Mouse (Mus musculus) liver, embryonic 13.5 days (tissue): ENCODE measurements around the gene Znrf3. TPM values are rescaled to one million over a fixed set of nuclear protein-coding genes. Genes with fewer than 3 reads are reported as not detected.
"Not testable (repeated sequence)": the region's sequence is repeated elsewhere in the genome, so short reads cannot be mapped to it uniquely, and the experiment has no call there.

Source experiments
- ATAC-seq: fragments of 200-750 bp; cut with Nextera tagmentation; 2 replicates; pipeline ENCODE4 v1.8.0; 2017; ENCODE audit warnings: low read depth, mild to moderate bottlenecking, moderate number of reproducible peaks, moderate library complexity
- DNase-seq: peaks from one replicate; pipeline ENCODE4 v3.0.0; 2022
- H3K27ac ChIP-seq: fragments of 300-500 bp; sonication (generic); 2 replicates; pipeline ENCODE4 v1.5.1; 2015; ENCODE audit warnings: moderate library complexity, mild to moderate bottlenecking, inconsistent platforms
- H3K27me3 ChIP-seq: fragments of 300-500 bp; sonication (generic); 2 replicates; pipeline ENCODE4 v1.6.1; 2015; ENCODE audit warnings: mild to moderate bottlenecking, inconsistent platforms
- H3K36me3 ChIP-seq: fragments of 300-500 bp; sonication (generic); 2 replicates; pipeline ENCODE4 v1.6.1; 2015; ENCODE audit warnings: mild to moderate bottlenecking, inconsistent platforms
- H3K4me1 ChIP-seq: fragments of 300-500 bp; sonication (generic); replicated peaks from 2 replicates; pipeline ENCODE4 v1.6.1; 2015; ENCODE audit warnings: inconsistent platforms
- H3K4me2 ChIP-seq: fragments of 300-500 bp; sonication (generic); 2 replicates; pipeline ENCODE4 v1.6.1; 2015; ENCODE audit warnings: inconsistent platforms, mild to moderate bottlenecking, moderate library complexity
- H3K4me3 ChIP-seq: fragments of 300-500 bp; sonication (generic); replicated peaks from 2 replicates; pipeline ENCODE4 v1.5.1; 2015; ENCODE audit warnings: mild to moderate bottlenecking, inconsistent platforms
- H3K9ac ChIP-seq: fragments of 300-500 bp; sonication (generic); 2 replicates; pipeline ENCODE4 v1.6.1; 2015; ENCODE audit warnings: mild to moderate bottlenecking, inconsistent platforms
- H3K9me3 ChIP-seq: fragments of 300-500 bp; sonication (generic); replicated peaks from 2 replicates; pipeline ENCODE4 v1.6.1; 2016; ENCODE audit warnings: inconsistent platforms
- WGBS: fragments of 180-500 bp; shearing (Covaris S2); methylation state at CpG from one replicate; pipeline ENCODE4 v1.1.7; 2015; ENCODE audit not compliant: insufficient replicate concordance; 5-methylcytosine and 5-hydroxymethylcytosine counted together
- polyA plus RNA-seq: library from polyadenylated mRNA; unstranded; fragments of >200 nt; fragmentation: Nextera tagmentation; extraction: Ambion mirVana; gene quantifications from 2 replicates; pipeline ENCODE4 v1.2.1, GENCODE M21; 2015

Gene Znrf3
- polyA plus RNA-seq, 1 experiment from 2014 or later = 4.1 TPM

- not testable (repeated sequence) for ATAC-seq, H3K36me3 ChIP-seq, H3K4me1 ChIP-seq, H3K9me3 ChIP-seq, H3K9ac ChIP-seq, H3K27me3 ChIP-seq, H3K4me3 ChIP-seq, DNase-seq, H3K4me2 ChIP-seq, H3K27ac ChIP-seq
- 80% methylated on average over 2 of the region's 2 CpGs for WGBS
Measured at GRCm38 (mm10) chr11:5475556-5476118, 31.0 kb upstream of the Znrf3 start.

- Histone ChIP-seq H3K27ac (no peak overlapping the region), H3K4me1 (no peaks in the 10 kb centered on the region), H3K36me3 (no peaks in the 10 kb centered on the region), H3K9ac (no peak overlapping the region), H3K4me3 (no peak overlapping the region), H3K4me2 (no peak overlapping the region), H3K27me3 (no peaks in the 10 kb centered on the region), H3K9me3 (no peaks in the 10 kb centered on the region)
- ATAC-seq (no peak), DNase-seq (peak; percentile 27)
- WGBS = 9% methylated on average over 5 of the region's 5 CpGs
Measured at GRCm38 (mm10) chr11:5474130-5474529, 29.5 kb upstream of the Znrf3 start.

DNA sequence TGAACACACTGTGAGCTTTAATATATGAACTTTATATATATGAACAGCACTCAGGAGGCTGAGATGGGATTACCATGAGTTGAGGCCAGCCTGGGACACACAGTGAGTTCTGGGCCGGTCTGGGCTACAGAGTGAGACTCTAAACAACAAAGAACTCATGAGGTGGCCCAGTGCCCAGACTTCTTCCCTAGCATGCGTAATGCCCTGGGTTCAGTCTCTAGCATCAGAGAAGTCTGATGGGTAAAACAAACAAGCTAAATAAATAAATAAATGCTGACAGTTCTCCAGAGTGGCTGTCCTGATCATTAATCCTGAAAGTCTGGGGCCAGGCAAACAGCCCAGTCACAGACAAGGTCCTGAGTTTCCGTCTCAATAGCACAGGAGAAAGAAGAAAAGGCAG is 25.4 kb upstream of the Znrf3 start:
- no peak overlapping the region for H3K27ac ChIP-seq
- 81% methylated on average over 3 of the region's 3 CpGs for WGBS
- no peak overlapping the region for H3K4me2 ChIP-seq
- H3K4me3 ChIP-seq = no peak overlapping the region
- H3K9me3 ChIP-seq = no peaks in the 10 kb centered on the region
- no peaks in the 10 kb centered on the region for H3K4me1 ChIP-seq
- no peak overlapping the region for H3K9ac ChIP-seq
- DNase-seq (no peak), ATAC-seq (no peak)
- no peaks in the 10 kb centered on the region for H3K36me3 ChIP-seq
- H3K27me3 ChIP-seq = no peaks in the 10 kb centered on the region

DNA sequence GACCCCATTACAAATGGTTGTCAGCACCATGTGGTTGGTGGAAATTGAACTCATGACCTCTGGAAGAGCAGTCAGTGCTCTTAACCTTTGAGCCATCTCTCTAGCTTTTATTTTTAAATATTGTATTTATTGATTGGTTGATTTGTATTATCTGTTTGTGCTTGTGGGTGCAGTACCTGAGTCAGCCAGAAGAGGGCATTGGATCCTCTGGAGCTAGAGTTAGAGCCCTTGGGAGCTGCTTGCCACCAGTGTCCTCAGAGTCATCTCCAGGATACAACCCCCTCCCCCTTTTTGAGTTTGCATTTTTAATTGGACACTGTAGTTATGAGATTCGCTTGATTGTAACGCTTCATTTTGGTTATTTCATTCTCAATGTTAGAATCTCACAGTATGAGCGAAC is 24.4 kb upstream of the Znrf3 start:
- H3K4me3 ChIP-seq = no peak overlapping the region
- H3K4me1 ChIP-seq = no peaks in the 10 kb centered on the region
- no peak overlapping the region for H3K27ac ChIP-seq
- ATAC-seq (no peak), DNase-seq (peak; percentile 32)
- H3K4me2 ChIP-seq = no peak overlapping the region
- WGBS = 70% methylated on average over 3 of the region's 3 CpGs
- no peaks in the 10 kb centered on the region for H3K36me3 ChIP-seq
- H3K9me3 ChIP-seq = no peaks in the 10 kb centered on the region
- no peaks in the 10 kb centered on the region for H3K27me3 ChIP-seq
- no peak overlapping the region for H3K9ac ChIP-seq

DNA sequence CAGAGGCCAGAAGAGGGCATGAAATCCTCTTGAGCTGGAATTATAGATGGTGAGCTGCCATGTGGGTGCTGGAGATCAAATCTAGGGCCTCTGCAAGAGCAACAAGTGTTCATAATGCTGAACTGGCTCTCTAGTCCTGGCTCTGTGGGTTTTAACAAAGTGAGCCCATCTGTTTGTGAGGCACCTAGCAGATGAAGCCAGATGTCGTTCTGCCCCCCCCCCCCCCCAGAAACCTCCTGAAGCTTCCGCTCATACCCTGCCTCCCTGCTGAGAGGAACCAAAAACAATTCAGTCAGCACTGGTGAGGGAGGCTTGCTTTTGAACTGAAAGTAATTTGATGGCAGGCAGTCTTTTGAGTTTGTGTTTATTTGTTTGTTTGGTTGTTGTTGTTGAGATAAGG is 23.8 kb upstream of the Znrf3 start:
- H3K9me3 ChIP-seq = no peaks in the 10 kb centered on the region
- ATAC-seq (no peak), DNase-seq (no peak)
- H3K27me3 ChIP-seq = no peaks in the 10 kb centered on the region
- H3K27ac ChIP-seq = no peak overlapping the region
- H3K9ac ChIP-seq = no peak overlapping the region
- H3K4me2 ChIP-seq = no peak overlapping the region
- no peak overlapping the region for H3K4me3 ChIP-seq
- no peaks in the 10 kb centered on the region for H3K4me1 ChIP-seq
- H3K36me3 ChIP-seq = no peaks in the 10 kb centered on the region
- WGBS = 61% methylated on average over 2 of the region's 2 CpGs

GRCm38 (mm10) chr11:5451923-5452322 is 7.3 kb upstream of the Znrf3 start:
- WGBS = 42% methylated on average over 6 of the region's 6 CpGs
- Histone ChIP-seq H3K36me3 (no peaks in the 10 kb centered on the region), H3K9ac (no peak overlapping the region), H3K27ac (peak overlapping the region; percentile 29; the same call in 1 of the 2 replicates), H3K4me2 (no peak overlapping the region), H3K9me3 (no peaks in the 10 kb centered on the region), H3K4me1 (0 out of 2 replicates have a peak, but pooled peaks cover 7% of the 10 kb centered on the region), H3K4me3 (no peak overlapping the region), H3K27me3 (peaks cover 10% of the 10 kb centered on the region)
- no peak for DNase-seq
- peak; percentile 65; the same call in 1 of the 2 replicates for ATAC-seq

DNA sequence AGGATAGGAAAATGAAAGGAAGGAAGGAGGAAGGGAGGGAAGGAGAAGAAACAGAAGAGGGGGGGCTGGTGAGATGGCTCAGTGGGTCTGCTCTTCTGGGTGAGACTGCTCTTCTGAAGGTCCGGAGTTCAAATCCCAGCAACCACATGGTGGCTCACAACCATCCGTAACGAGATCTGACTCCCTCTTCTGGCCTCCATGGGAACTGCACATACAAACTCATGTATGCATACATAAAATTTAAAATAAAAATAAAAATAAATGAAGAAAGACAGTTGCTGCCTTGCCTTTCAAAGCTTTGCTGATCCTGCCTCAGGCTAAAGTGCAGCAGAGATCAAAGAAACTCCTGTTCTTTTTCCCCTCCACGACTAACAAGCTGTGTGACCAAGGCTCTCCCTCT is 6.7 kb upstream of the Znrf3 start:
- WGBS = 48% methylated on average over 4 of the region's 4 CpGs
- Histone ChIP-seq H3K36me3 (no peaks in the 10 kb centered on the region), H3K4me1 (0 out of 2 replicates have a peak, but pooled peaks cover 7% of the 10 kb centered on the region), H3K27ac (no peak overlapping the region), H3K9ac (no peak overlapping the region), H3K4me3 (no peak overlapping the region), H3K27me3 (peaks cover 10% of the 10 kb centered on the region), H3K9me3 (no peaks in the 10 kb centered on the region), H3K4me2 (no peak overlapping the region)
- ATAC-seq = no peak
- no peak for DNase-seq

DNA sequence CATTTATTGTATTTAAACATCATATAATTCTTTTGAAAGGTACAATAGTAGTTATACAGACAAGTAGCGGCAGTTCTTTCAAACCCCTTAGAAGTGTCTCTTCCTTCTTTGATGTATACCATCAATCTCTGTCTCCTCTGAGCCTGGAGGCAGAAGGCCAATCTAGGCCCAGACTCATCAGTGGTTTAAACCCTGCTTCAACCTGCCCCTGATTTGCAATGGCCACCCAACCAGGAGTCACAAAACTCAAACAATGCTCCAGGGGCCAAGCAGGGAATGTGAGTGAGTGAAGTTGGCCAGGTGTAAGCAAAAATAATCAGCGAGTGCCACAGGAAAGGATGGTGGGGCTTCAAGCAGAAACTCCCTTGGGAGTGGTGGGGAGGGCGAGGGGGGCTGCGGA is 6.1 kb upstream of the Znrf3 start:
- ATAC-seq (no peak), DNase-seq (no peak)
- no peak overlapping the region for H3K4me3 ChIP-seq
- no peak overlapping the region for H3K27ac ChIP-seq
- H3K36me3 ChIP-seq = no peaks in the 10 kb centered on the region
- no peaks in the 10 kb centered on the region for H3K9me3 ChIP-seq
- peaks cover 10% of the 10 kb centered on the region; the same call in 1 of the 2 replicates for H3K4me1 ChIP-seq
- WGBS = 70% methylated on average over 4 of the region's 4 CpGs
- H3K27me3 ChIP-seq = peaks cover 12% of the 10 kb centered on the region
- H3K9ac ChIP-seq = no peak overlapping the region
- H3K4me2 ChIP-seq = no peak overlapping the region

DNA sequence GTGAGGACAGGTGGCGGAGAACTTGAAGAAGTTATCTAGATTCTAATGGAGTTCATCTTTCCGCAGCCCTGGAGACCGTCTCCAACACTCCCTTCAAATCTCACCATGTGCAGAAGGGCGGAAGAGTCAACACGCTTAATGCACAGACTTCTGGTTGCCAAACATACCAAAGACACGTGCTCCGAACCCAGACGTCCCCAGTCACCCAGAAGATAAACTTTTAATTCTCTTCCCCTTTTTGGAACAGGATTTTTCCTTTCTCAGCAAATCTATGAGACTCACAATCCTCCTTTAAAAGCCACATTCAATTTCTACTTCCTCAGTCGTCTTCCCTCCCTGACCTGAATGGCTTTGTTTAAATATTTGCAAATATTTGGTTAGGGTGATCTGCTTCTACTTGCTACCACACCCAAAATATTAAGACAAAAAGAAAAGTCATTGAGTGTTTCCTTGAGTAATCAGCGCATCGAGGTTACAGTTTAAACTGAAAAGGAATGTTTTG is 856 bp upstream of the Znrf3 start:
- Histone ChIP-seq H3K4me2 (peak overlapping the region; percentile 100), H3K9ac (peak overlapping the region; percentile 70), H3K36me3 (no peaks in the 10 kb centered on the region), H3K4me1 (peaks cover 46% of the 10 kb centered on the region), H3K4me3 (peak overlapping the region; percentile 82), H3K27ac (peak overlapping the region; percentile 58), H3K27me3 (peaks cover 17% of the 10 kb centered on the region), H3K9me3 (no peaks in the 10 kb centered on the region)
- no peak for DNase-seq
- ATAC-seq = peak; percentile 11; the same call in 1 of the 2 replicates
- WGBS = 17% methylated on average over 11 of the region's 11 CpGs

DNA sequence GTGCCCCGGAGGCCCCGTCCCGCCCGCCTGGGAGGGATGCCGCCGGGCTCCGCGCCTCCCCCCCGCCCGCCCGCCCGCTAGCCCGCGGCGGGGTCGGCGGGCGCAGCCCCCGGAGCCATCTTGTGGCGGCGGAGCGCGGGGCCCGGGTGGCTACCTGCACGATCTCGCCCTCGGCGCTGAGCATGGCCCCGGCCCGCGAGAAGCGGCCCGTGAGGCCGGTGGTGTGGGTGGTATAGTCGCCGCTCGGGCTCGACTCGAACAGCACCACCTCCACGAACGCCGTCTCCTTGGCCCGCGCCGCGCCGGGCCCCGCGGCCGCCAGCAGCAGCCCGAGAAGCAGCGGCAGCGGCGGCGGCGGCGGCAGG is 431 bp downstream of the Znrf3 start:
- Histone ChIP-seq H3K27ac (peak overlapping the region; percentile 64), H3K9me3 (no peaks in the 10 kb centered on the region), H3K4me1 (peaks cover 46% of the 10 kb centered on the region), H3K4me3 (peak overlapping the region; percentile 82), H3K27me3 (peaks cover 17% of the 10 kb centered on the region), H3K9ac (peak overlapping the region; percentile 86), H3K36me3 (no peaks in the 10 kb centered on the region), H3K4me2 (peak overlapping the region; percentile 100)
- WGBS = under 1% methylated on average over 36 of the region's 57 CpGs
- DNase-seq (no peak), ATAC-seq (peak; percentile 3; the same call in 1 of the 2 replicates)

GRCm38 (mm10) chr11:5443511-5444233 is 975 bp downstream of the Znrf3 start:
- no peak for ATAC-seq
- H3K27me3 ChIP-seq = peaks cover 17% of the 10 kb centered on the region
- no peaks in the 10 kb centered on the region for H3K9me3 ChIP-seq
- peak; percentile 15 for DNase-seq
- H3K4me2 ChIP-seq = peak overlapping the region; percentile 100
- 2% methylated on average over 38 of the region's 38 CpGs for WGBS
- peak overlapping the region; percentile 82 for H3K4me3 ChIP-seq
- peak overlapping the region; percentile 64; the same call in 1 of the 2 replicates for H3K27ac ChIP-seq
- H3K36me3 ChIP-seq = no peaks in the 10 kb centered on the region
- peak overlapping the region; percentile 86 for H3K9ac ChIP-seq
- peaks cover 46% of the 10 kb centered on the region for H3K4me1 ChIP-seq
